Mouse (Mus musculus) C2C12 (cell line): ENCODE data around the gene Msl2. TPM values are rescaled to one million over a fixed set of nuclear protein-coding genes. Genes with fewer than 3 reads are reported as not detected.

Experiments used
- H3K27me3 ChIP-seq: one replicate; pipeline ENCODE4 v1.6.1; 2011; ENCODE audit not compliant: control insufficient read depth, insufficient read depth, insufficient read length
- H3K36me3 ChIP-seq: one replicate; pipeline ENCODE4 v1.6.1; 2011; ENCODE audit not compliant: control insufficient read depth, insufficient read depth
- H3K4me3 ChIP-seq: one replicate; pipeline ENCODE4 v1.5.1; 2011; ENCODE audit warnings: mild to moderate bottlenecking, control low read depth; ENCODE audit not compliant: poor library complexity, insufficient read depth, severe bottlenecking
- H3K79me2 ChIP-seq: one replicate; pipeline ENCODE4 v1.6.1; 2011; ENCODE audit not compliant: control insufficient read depth, insufficient read depth
- H3K79me3 ChIP-seq: one replicate; pipeline ENCODE4 v1.6.1; 2011; ENCODE audit warnings: low read depth, control low read depth
- H3ac ChIP-seq: one replicate; pipeline ENCODE3; 2011; ENCODE audit warnings: low read depth; ENCODE audit not compliant: control insufficient read depth, insufficient read length
- CEBPB ChIP-seq: IDR thresholded peaks from one replicate; pipeline ENCODE4 v1.6.1; 2011; ENCODE audit warnings: low read depth, mild to moderate bottlenecking, control low read depth, moderate library complexity
- CTCF ChIP-seq: IDR thresholded peaks from one replicate; pipeline ENCODE4 v1.5.1; 2011; ENCODE audit not compliant: control insufficient read depth, insufficient read depth, insufficient read length
- FOSL1 ChIP-seq: IDR thresholded peaks from one replicate; pipeline ENCODE4 v1.8.0; 2011; ENCODE audit warnings: mild to moderate bottlenecking, low read length; ENCODE audit not compliant: poor library complexity, insufficient read depth, severe bottlenecking
- MAX ChIP-seq: IDR thresholded peaks from one replicate; pipeline ENCODE4 v1.6.1; 2011; ENCODE audit warnings: mild to moderate bottlenecking, control low read depth
- MYOD1 ChIP-seq: IDR thresholded peaks from one replicate; pipeline ENCODE4 v1.6.1; 2011; ENCODE audit warnings: low read depth; ENCODE audit not compliant: control insufficient read depth, insufficient read length
- MYOG ChIP-seq: IDR thresholded peaks from one replicate; pipeline ENCODE4 v1.6.1; 2011; ENCODE audit not compliant: control insufficient read depth, insufficient read length; ENCODE audit errors: extremely low read depth
- USF1 ChIP-seq: IDR thresholded peaks from one replicate; pipeline ENCODE4 v1.6.1; 2011; ENCODE audit warnings: low read depth, mild to moderate bottlenecking, control low read depth, moderate library complexity
- polyA plus RNA-seq: library from polyadenylated mRNA; unstranded; fragments of >200 nt; fragmentation: generic; extraction: Trizol; gene quantifications from one replicate; pipeline ENCODE4 v1.2.1, GENCODE M21; 2012; ENCODE audit warnings: missing spikeins

The Msl2 gene
- polyA plus RNA-seq, 1 experiment, result 7.6 TPM

DNA sequence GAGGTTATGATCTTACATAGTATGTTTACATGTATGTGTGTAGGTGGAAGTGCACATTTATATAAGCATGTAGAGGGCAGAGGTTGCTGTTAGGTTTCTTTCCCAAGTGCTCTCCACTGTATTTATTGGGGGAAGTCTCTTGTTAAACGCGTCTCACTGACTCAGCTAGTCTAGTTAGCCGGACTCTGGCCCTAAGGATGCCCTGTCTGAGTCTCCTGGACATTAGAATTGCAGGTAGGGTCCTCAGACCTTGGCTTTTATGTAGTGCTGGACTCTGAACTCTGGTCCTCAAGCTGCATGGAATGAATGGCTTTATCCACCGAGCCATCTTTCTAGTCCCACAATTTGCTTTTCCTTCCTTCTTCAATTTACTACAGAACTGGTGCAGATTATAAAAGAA lies 69.7 kb downstream of the Msl2 start:
- TF ChIP-seq FOSL1 (no peak), MYOD1 (no peak), CEBPB (no peak), MYOG (no peak)
- peaks cover 8% of the 10 kb centered on the region for H3K36me3 ChIP-seq
- no peak overlapping the region for H3K4me3 ChIP-seq
- H3ac ChIP-seq, result no peak overlapping the region
- no peaks in the 10 kb centered on the region for H3K27me3 ChIP-seq
- no peaks in the 10 kb centered on the region for H3K79me2 ChIP-seq
- no peaks in the 10 kb centered on the region for H3K79me3 ChIP-seq

DNA sequence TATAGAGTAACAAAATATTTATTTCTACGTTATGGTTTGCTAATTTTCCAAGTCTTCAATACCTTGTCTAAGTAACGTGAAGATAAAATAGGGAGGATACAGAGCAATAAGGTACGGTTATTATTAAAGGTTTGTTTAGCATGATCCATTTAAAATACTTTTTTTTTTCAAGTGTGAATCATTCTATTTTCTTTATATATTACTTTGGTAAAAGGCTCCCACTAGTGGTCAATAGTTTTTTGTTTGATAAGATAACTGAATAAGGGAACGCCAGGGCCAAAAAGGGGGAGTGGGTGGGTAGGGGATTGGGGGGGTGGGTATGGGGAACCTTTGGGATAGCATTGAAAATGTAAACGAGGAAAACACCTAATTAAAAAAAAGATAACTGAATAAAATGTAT lies 79.0 kb downstream of the Msl2 start:
- H3ac ChIP-seq, result no peak overlapping the region
- peaks cover 6% of the 10 kb centered on the region for H3K36me3 ChIP-seq
- H3K79me3 ChIP-seq, result no peaks in the 10 kb centered on the region
- no peaks in the 10 kb centered on the region for H3K27me3 ChIP-seq
- H3K79me2 ChIP-seq, result no peaks in the 10 kb centered on the region
- no peak overlapping the region for H3K4me3 ChIP-seq
- TF ChIP-seq CEBPB, result no peak
- no peak for TF ChIP-seq MAX
- TF ChIP-seq MYOD1, result no peak
- TF ChIP-seq USF1, result no peak
- no peak for TF ChIP-seq CTCF
- TF ChIP-seq MYOG, result no peak
- TF ChIP-seq FOSL1, result no peak

Other genes with a start within 250 kb of the Msl2 start
- gene Pccb, start 39.2 kb upstream of the Msl2 start, polyA plus RNA-seq, result 17.5 TPM
- gene Ppp2r3a, start 177.7 kb downstream of the Msl2 start, polyA plus RNA-seq, result 2.4 TPM